Mouse (Mus musculus): Measurements from ENCODE around the gene Scamp1. TPM values are rescaled to one million over a fixed set of nuclear protein-coding genes. Genes with fewer than 3 reads are reported as not detected.

Gene Scamp1
- total RNA-seq, 1 experiment = 15.5 TPM

DNA sequence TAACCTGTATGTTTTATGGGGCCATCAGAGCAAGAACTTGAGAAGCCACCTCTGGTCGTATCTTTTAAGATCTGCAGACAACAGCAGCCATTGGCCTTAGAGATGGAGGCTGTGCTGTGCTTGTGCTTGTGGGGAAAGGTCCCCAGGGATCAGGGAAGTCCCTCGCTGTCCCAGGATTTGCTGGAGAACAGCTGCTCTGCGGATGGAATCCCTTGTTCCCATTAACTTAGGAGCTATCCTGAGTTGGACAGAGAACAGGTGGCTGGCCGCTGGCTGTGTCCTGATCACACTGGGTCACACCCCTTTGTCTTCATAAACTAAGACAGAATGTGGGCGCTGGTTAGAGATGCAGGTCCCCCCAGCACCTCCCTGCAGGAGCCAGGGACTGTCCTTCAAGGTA is 117.3 kb downstream of the Scamp1 start:
- in situ Hi-C loops (cut with MboI; ENCODE audit: low sequenced_read_pairs in 2 of 2, unreplicated experiment in 2 of 2) = no loop called here
- Histone ChIP-seq H3K9me3 (ENCODE audit: control insufficient read depth, insufficient read depth, low read depth, low read length) (no peaks in the 10 kb centered on the region), H3K36me3 (ENCODE audit: control insufficient read depth, insufficient read depth, low read length, poor library complexity, severe bottlenecking) (no peaks in the 10 kb centered on the region), H3K4me1 (ENCODE audit: control insufficient read depth in 2 of 2, insufficient read depth in 2 of 2, low read length in 2 of 2, poor library complexity in 1 of 2) (peaks cover 0 to 4% of the 10 kb centered on the region in 2 experiments; a peak in 1 of 4 replicates), H3K27ac (ENCODE audit: insufficient read depth, low read depth, low read length, poor library complexity, severe bottlenecking) (no peak overlapping the region), H3K4me3 (ENCODE audit: insufficient read depth in 1 of 2, low read depth in 1 of 2, low read length in 2 of 2, poor library complexity in 1 of 2, severe bottlenecking in 1 of 2) (no peak overlapping the region), H3K9ac (ENCODE audit: insufficient read depth, low read depth, low read length, poor library complexity, severe bottlenecking) (no peak overlapping the region)
- DNase-seq (ENCODE audit: low read depth, low spot score) = no peak
- no peak for TF ChIP-seq MAFK (IDR thresholded peaks at IDR 0.05; ENCODE audit: insufficient read depth, low read depth, low read length)
- no peak for TF ChIP-seq HCFC1 (IDR thresholded peaks at IDR 0.05; ENCODE audit: borderline replicate concordance, insufficient read depth, low read length)
- TF ChIP-seq CHD2 (IDR thresholded peaks at IDR 0.05; ENCODE audit: low read depth, low read length) = no peak
- no peak for TF ChIP-seq ZNF384 (IDR thresholded peaks at IDR 0.05; ENCODE audit: low read depth, low read length)
- TF ChIP-seq ZC3H11A (IDR thresholded peaks at IDR 0.05; ENCODE audit: borderline replicate concordance, low read depth, low read length) = no peak

DNA sequence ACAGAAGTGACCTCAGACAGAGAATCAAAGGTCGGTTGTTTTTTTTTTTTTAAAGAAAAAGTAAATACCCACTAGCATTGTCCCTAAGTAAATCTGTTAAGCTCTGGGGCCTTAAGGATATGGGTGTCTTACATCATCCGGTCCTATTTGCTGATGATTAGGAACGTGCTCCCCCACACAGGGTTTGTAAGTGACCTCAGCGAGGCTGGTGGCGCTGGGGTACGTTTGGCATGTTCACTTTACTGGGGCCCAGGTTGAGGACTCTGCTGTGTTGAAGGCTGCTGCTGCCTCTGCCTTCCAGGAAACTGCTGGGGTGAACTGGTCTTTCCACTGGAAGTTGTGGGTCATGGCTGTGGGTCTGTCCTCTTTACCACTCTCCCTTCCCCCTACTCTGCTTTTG is 121.2 kb downstream of the Scamp1 start:
- no peak overlapping the region for H3K4me3 ChIP-seq (ENCODE audit: insufficient read depth in 1 of 2, low read depth in 1 of 2, low read length in 2 of 2, poor library complexity in 1 of 2, severe bottlenecking in 1 of 2)
- in situ Hi-C loops (cut with MboI; ENCODE audit: low sequenced_read_pairs in 2 of 2, unreplicated experiment in 2 of 2) = no loop called here
- H3K9ac ChIP-seq (ENCODE audit: insufficient read depth, low read depth, low read length, poor library complexity, severe bottlenecking) = no peak overlapping the region
- no peaks in the 10 kb centered on the region for H3K9me3 ChIP-seq (ENCODE audit: control insufficient read depth, insufficient read depth, low read depth, low read length)
- no peaks in the 10 kb centered on the region for H3K4me1 ChIP-seq (ENCODE audit: control insufficient read depth in 2 of 2, insufficient read depth in 2 of 2, low read length in 2 of 2, poor library complexity in 1 of 2)
- H3K36me3 ChIP-seq (ENCODE audit: control insufficient read depth, insufficient read depth, low read length, poor library complexity, severe bottlenecking) = no peaks in the 10 kb centered on the region
- H3K27ac ChIP-seq (ENCODE audit: insufficient read depth, low read depth, low read length, poor library complexity, severe bottlenecking) = no peak overlapping the region
- DNase-seq (ENCODE audit: low read depth, low spot score) = no peak
- TF ChIP-seq MAFK (IDR thresholded peaks at IDR 0.05; ENCODE audit: insufficient read depth, low read depth, low read length) = no peak
- no peak for TF ChIP-seq HCFC1 (IDR thresholded peaks at IDR 0.05; ENCODE audit: borderline replicate concordance, insufficient read depth, low read length)
- TF ChIP-seq ZC3H11A (IDR thresholded peaks at IDR 0.05; ENCODE audit: borderline replicate concordance, low read depth, low read length) = no peak
- no peak for TF ChIP-seq ZNF384 (IDR thresholded peaks at IDR 0.05; ENCODE audit: low read depth, low read length)
- TF ChIP-seq CHD2 (IDR thresholded peaks at IDR 0.05; ENCODE audit: low read depth, low read length) = no peak

DNA sequence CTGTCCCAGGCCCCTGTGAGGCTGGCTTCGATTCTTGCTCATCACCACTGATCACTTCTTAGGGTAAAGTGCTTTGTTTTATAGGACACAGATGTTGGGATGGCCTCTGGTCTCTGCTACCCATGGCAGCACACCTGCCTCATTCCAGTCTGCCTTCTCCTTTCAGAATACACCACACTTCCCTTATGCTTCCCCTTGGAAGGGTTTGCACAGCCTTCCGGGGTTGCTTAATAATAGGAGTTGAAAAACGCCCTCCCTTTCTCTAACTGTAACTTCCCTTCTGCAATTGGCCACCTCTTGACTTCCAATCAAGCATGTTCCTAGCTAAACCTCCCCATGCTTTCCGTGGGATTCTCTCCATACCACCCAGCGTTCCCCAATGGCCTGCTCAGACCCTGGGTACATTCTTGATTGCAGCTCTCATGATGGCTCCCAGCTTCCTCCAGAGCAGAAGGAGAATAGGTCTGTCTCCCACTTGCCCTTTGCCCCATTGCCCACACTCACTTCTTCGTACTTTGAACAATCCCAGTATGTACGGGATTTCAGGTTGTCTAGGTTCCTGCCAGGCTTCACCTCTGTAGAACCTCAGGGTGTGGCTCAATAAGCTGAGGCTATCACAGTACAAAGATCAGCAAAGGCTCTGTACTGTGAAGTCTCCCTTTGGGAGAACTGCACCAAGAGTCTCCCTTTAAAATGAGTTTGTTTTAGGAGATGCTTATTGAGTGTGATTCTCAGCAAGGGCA is 126.0 kb downstream of the Scamp1 start:
- peaks cover 0 to 2% of the 10 kb centered on the region in 2 experiments; a peak in 1 of 4 replicates for H3K4me1 ChIP-seq (ENCODE audit: control insufficient read depth in 2 of 2, insufficient read depth in 2 of 2, low read length in 2 of 2, poor library complexity in 1 of 2)
- H3K9me3 ChIP-seq (ENCODE audit: control insufficient read depth, insufficient read depth, low read depth, low read length) = no peaks in the 10 kb centered on the region
- no peak for DNase-seq (ENCODE audit: low read depth, low spot score)
- in situ Hi-C loops (cut with MboI; ENCODE audit: low sequenced_read_pairs in 2 of 2, unreplicated experiment in 2 of 2) = no loop called here
- H3K27ac ChIP-seq (ENCODE audit: insufficient read depth, low read depth, low read length, poor library complexity, severe bottlenecking) = no peak overlapping the region
- no peak overlapping the region for H3K4me3 ChIP-seq (ENCODE audit: insufficient read depth in 1 of 2, low read depth in 1 of 2, low read length in 2 of 2, poor library complexity in 1 of 2, severe bottlenecking in 1 of 2)
- no peak overlapping the region for H3K9ac ChIP-seq (ENCODE audit: insufficient read depth, low read depth, low read length, poor library complexity, severe bottlenecking)
- TF ChIP-seq CHD2 (IDR thresholded peaks at IDR 0.05; ENCODE audit: low read depth, low read length) (no peak), ZC3H11A (IDR thresholded peaks at IDR 0.05; ENCODE audit: borderline replicate concordance, low read depth, low read length) (no peak), HCFC1 (IDR thresholded peaks at IDR 0.05; ENCODE audit: borderline replicate concordance, insufficient read depth, low read length) (no peak), MAFK (IDR thresholded peaks at IDR 0.05; ENCODE audit: insufficient read depth, low read depth, low read length) (no peak), ZNF384 (IDR thresholded peaks at IDR 0.05; ENCODE audit: low read depth, low read length) (no peak)
- no peaks in the 10 kb centered on the region for H3K36me3 ChIP-seq (ENCODE audit: control insufficient read depth, insufficient read depth, low read length, poor library complexity, severe bottlenecking)

DNA sequence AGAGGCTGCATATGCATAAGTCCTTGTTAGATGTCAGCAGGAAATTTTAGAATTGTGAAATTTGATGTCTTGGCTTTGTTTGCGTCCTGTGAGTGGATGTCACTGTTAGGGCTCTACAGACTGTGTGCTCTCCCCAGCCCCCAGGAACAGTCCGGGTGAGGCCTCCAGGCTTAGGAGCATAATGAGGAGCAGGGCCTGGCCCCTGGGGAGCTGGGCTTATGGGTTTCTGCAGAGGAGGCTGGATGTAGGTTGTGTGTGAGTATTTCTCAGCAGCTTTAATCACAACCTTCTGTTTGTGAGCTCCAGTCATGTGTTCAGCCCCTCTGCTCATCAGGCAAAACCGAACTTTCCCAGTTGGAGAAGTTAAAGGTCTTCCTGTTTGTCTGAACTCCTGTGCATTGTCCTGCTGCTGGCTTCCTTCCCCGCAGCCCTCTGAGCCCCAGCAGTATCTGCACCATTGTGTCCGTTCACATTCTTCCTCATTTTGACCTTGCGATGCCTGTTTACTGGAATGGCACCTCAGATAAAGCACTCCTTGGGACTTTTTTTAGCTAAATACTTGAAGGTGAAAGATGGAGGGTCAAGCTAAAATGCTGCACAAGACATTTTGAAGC is 126.7 kb downstream of the Scamp1 start:
- Histone ChIP-seq H3K27ac (ENCODE audit: insufficient read depth, low read depth, low read length, poor library complexity, severe bottlenecking) (no peak overlapping the region), H3K36me3 (ENCODE audit: control insufficient read depth, insufficient read depth, low read length, poor library complexity, severe bottlenecking) (no peaks in the 10 kb centered on the region), H3K9me3 (ENCODE audit: control insufficient read depth, insufficient read depth, low read depth, low read length) (no peaks in the 10 kb centered on the region), H3K4me3 (ENCODE audit: insufficient read depth in 1 of 2, low read depth in 1 of 2, low read length in 2 of 2, poor library complexity in 1 of 2, severe bottlenecking in 1 of 2) (no peak overlapping the region), H3K4me1 (ENCODE audit: control insufficient read depth in 2 of 2, insufficient read depth in 2 of 2, low read length in 2 of 2, poor library complexity in 1 of 2) (peaks cover 0 to 2% of the 10 kb centered on the region in 2 experiments; a peak in 1 of 4 replicates), H3K9ac (ENCODE audit: insufficient read depth, low read depth, low read length, poor library complexity, severe bottlenecking) (no peak overlapping the region)
- in situ Hi-C loops (cut with MboI; ENCODE audit: low sequenced_read_pairs in 2 of 2, unreplicated experiment in 2 of 2) = no loop called here
- TF ChIP-seq MAFK (IDR thresholded peaks at IDR 0.05; ENCODE audit: insufficient read depth, low read depth, low read length) (no peak), CHD2 (IDR thresholded peaks at IDR 0.05; ENCODE audit: low read depth, low read length) (no peak), ZNF384 (IDR thresholded peaks at IDR 0.05; ENCODE audit: low read depth, low read length) (no peak)
- no peak for DNase-seq (ENCODE audit: low read depth, low spot score)
